Mouse (Mus musculus) hindbrain, embryonic 14.5 days (tissue): ENCODE measurements at regions not wholly inside any gene's neighbourhood (a gene's known extent, or its start where the extent isn't known, plus 50 kb on each side); places are given as distances from the start of the nearest gene placed in this dataset.
A peak's percentile ranks its signal among the peaks of the same experiment; 100 is the strongest.

Experiments
- ATAC-seq: fragments of 200-750 bp; cut with Nextera tagmentation; 2 replicates; pipeline ENCODE4 v1.8.0; 2017; ENCODE audit warnings: moderate number of reproducible peaks, mild to moderate bottlenecking, moderate TSS enrichment, moderate library complexity; ENCODE audit not compliant: low FRiP score
- DNase-seq: peaks from one replicate; pipeline ENCODE4 v3.0.0-alpha.2; 2015; ENCODE audit warnings: low spot score
- H3K27ac ChIP-seq: fragments of 300-500 bp; sonication (generic); 2 replicates; pipeline ENCODE4 v1.5.1; 2014; ENCODE audit warnings: mild to moderate bottlenecking, moderate library complexity
- H3K27me3 ChIP-seq: fragments of 300-500 bp; sonication (generic); 2 replicates; pipeline ENCODE4 v1.6.1; 2014; ENCODE audit warnings: mild to moderate bottlenecking, low read length, mixed read lengths; ENCODE audit not compliant: control insufficient read depth, insufficient read depth
- H3K36me3 ChIP-seq: fragments of 300-500 bp; sonication (generic); replicated peaks from 2 replicates; pipeline ENCODE4 v1.6.1; 2014; ENCODE audit not compliant: control insufficient read depth, insufficient read depth
- H3K4me1 ChIP-seq: fragments of 300-500 bp; sonication (generic); replicated peaks from 2 replicates; pipeline ENCODE4 v1.6.1; 2014; ENCODE audit warnings: antibody characterized with exemption, low read length, mixed read lengths; ENCODE audit not compliant: control insufficient read depth, insufficient read depth
- H3K4me2 ChIP-seq: fragments of 300-500 bp; sonication (generic); replicated peaks from 2 replicates; pipeline ENCODE4 v1.6.1; 2014; ENCODE audit warnings: mild to moderate bottlenecking, moderate library complexity
- H3K4me3 ChIP-seq: fragments of 300-500 bp; sonication (generic); replicated peaks from 2 replicates; pipeline ENCODE4 v1.5.1; 2014; ENCODE audit warnings: mild to moderate bottlenecking, low read length
- H3K9ac ChIP-seq: fragments of 300-500 bp; sonication (generic); 2 replicates; pipeline ENCODE4 v1.6.1; 2014
- H3K9me3 ChIP-seq: fragments of 300-500 bp; sonication (generic); 2 replicates; pipeline ENCODE4 v1.6.1; 2016; ENCODE audit warnings: low read length; ENCODE audit not compliant: control insufficient read depth
- WGBS: fragments of 180-500 bp; shearing (Covaris S2); extraction: QIAGEN DNeasy Blood & Tissue Kit; methylation state at CpG from one replicate; pipeline ENCODE4 v1.1.7; 2014; 5-methylcytosine and 5-hydroxymethylcytosine counted together

- Histone ChIP-seq H3K9me3 (no peaks in the 10 kb centered on the region), H3K4me1 (no peaks in the 10 kb centered on the region), H3K27me3 (no peaks in the 10 kb centered on the region), H3K4me2 (no peak overlapping the region), H3K27ac (no peak overlapping the region), H3K4me3 (no peak overlapping the region), H3K9ac (no peak overlapping the region), H3K36me3 (no peaks in the 10 kb centered on the region)
- 91% methylated on average over 2 of the region's 2 CpGs for WGBS
- DNase-seq (no peak), ATAC-seq (no peak)
Observed at GRCm38 (mm10) chr13:116028583-116028982, 280.9 kb downstream of the Isl1 start.

GRCm38 (mm10) chr13:116027147-116027546 is 282.3 kb downstream of the Isl1 start:
- H3K27me3 ChIP-seq, result no peaks in the 10 kb centered on the region
- H3K27ac ChIP-seq, result no peak overlapping the region
- H3K36me3 ChIP-seq, result no peaks in the 10 kb centered on the region
- no peaks in the 10 kb centered on the region for H3K9me3 ChIP-seq
- H3K4me3 ChIP-seq, result no peak overlapping the region
- DNase-seq (no peak), ATAC-seq (no peak)
- no peaks in the 10 kb centered on the region for H3K4me1 ChIP-seq
- WGBS, result 86% methylated on average over 2 of the region's 2 CpGs
- H3K4me2 ChIP-seq, result no peak overlapping the region
- no peak overlapping the region for H3K9ac ChIP-seq

GRCm38 (mm10) chr13:116017886-116018285 is 291.6 kb downstream of the Isl1 start:
- ATAC-seq, result no peak
- H3K27ac ChIP-seq, result no peak overlapping the region
- H3K36me3 ChIP-seq, result no peaks in the 10 kb centered on the region
- WGBS, result 76% methylated on average over 5 of the region's 5 CpGs
- no peaks in the 10 kb centered on the region for H3K4me1 ChIP-seq
- H3K27me3 ChIP-seq, result no peaks in the 10 kb centered on the region
- H3K4me3 ChIP-seq, result no peak overlapping the region
- H3K9ac ChIP-seq, result no peak overlapping the region
- DNase-seq, result no peak
- no peaks in the 10 kb centered on the region for H3K9me3 ChIP-seq
- no peak overlapping the region for H3K4me2 ChIP-seq

GRCm38 (mm10) chr13:116003733-116004132 is 305.8 kb downstream of the Isl1 start:
- no peaks in the 10 kb centered on the region for H3K27me3 ChIP-seq
- H3K36me3 ChIP-seq, result no peaks in the 10 kb centered on the region
- H3K9ac ChIP-seq, result no peak overlapping the region
- H3K9me3 ChIP-seq, result no peaks in the 10 kb centered on the region
- no peak overlapping the region for H3K4me3 ChIP-seq
- DNase-seq (no peak), ATAC-seq (no peak)
- H3K4me2 ChIP-seq, result no peak overlapping the region
- H3K4me1 ChIP-seq, result no peaks in the 10 kb centered on the region
- 74% methylated on average over 1 of the region's 1 CpGs for WGBS
- H3K27ac ChIP-seq, result no peak overlapping the region

GRCm38 (mm10) chr13:116002391-116002899 is 307.0 kb downstream of the Isl1 start:
- DNase-seq, result peak; percentile 73
- no peaks in the 10 kb centered on the region for H3K4me1 ChIP-seq
- H3K36me3 ChIP-seq, result no peaks in the 10 kb centered on the region
- no peaks in the 10 kb centered on the region for H3K9me3 ChIP-seq
- ATAC-seq, result no peak
- no peak overlapping the region for H3K27ac ChIP-seq
- 46% methylated on average over 4 of the region's 4 CpGs for WGBS
- no peak overlapping the region for H3K9ac ChIP-seq
- H3K4me2 ChIP-seq, result no peak overlapping the region
- H3K27me3 ChIP-seq, result no peaks in the 10 kb centered on the region
- H3K4me3 ChIP-seq, result no peak overlapping the region

- no peaks in the 10 kb centered on the region for H3K9me3 ChIP-seq
- H3K27ac ChIP-seq, result no peak overlapping the region
- ATAC-seq, result no peak
- no peak overlapping the region for H3K4me3 ChIP-seq
- WGBS, result 71% methylated on average over 3 of the region's 3 CpGs
- H3K4me1 ChIP-seq, result no peaks in the 10 kb centered on the region
- H3K27me3 ChIP-seq, result no peaks in the 10 kb centered on the region
- no peaks in the 10 kb centered on the region for H3K36me3 ChIP-seq
- H3K9ac ChIP-seq, result no peak overlapping the region
- no peak overlapping the region for H3K4me2 ChIP-seq
- no peak for DNase-seq
Observed at GRCm38 (mm10) chr13:115990591-115990990, 318.9 kb downstream of the Isl1 start.

GRCm38 (mm10) chr13:115989091-115989490 is 320.4 kb downstream of the Isl1 start:
- H3K9ac ChIP-seq, result no peak overlapping the region

GRCm38 (mm10) chr13:115986282-115986681 is 323.2 kb downstream of the Isl1 start:
- ATAC-seq (no peak), DNase-seq (no peak)
- WGBS, result over 99% methylated on average over 2 of the region's 2 CpGs
- no peak overlapping the region for H3K4me2 ChIP-seq
- no peaks in the 10 kb centered on the region for H3K36me3 ChIP-seq
- H3K9me3 ChIP-seq, result no peaks in the 10 kb centered on the region
- no peak overlapping the region for H3K9ac ChIP-seq
- H3K4me3 ChIP-seq, result no peak overlapping the region
- no peaks in the 10 kb centered on the region for H3K4me1 ChIP-seq
- no peak overlapping the region for H3K27ac ChIP-seq
- H3K27me3 ChIP-seq, result no peaks in the 10 kb centered on the region

More at GRCm38 (mm10) chr13:115989091-115989490, 320.4 kb downstream of the Isl1 start:
- Histone ChIP-seq H3K4me2 (no peak overlapping the region), H3K27me3 (no peaks in the 10 kb centered on the region), H3K27ac (no peak overlapping the region), H3K4me3 (no peak overlapping the region), H3K4me1 (no peaks in the 10 kb centered on the region), H3K36me3 (no peaks in the 10 kb centered on the region), H3K9me3 (no peaks in the 10 kb centered on the region)
- DNase-seq (no peak), ATAC-seq (no peak)

- ATAC-seq (no peak), DNase-seq (no peak)
- H3K27me3 ChIP-seq, result no peaks in the 10 kb centered on the region
- H3K9me3 ChIP-seq, result no peaks in the 10 kb centered on the region
- H3K9ac ChIP-seq, result no peak overlapping the region
- H3K4me3 ChIP-seq, result no peak overlapping the region
- H3K27ac ChIP-seq, result no peak overlapping the region
- 96% methylated on average over 3 of the region's 3 CpGs for WGBS
- no peaks in the 10 kb centered on the region for H3K36me3 ChIP-seq
- no peak overlapping the region for H3K4me2 ChIP-seq
- H3K4me1 ChIP-seq, result no peaks in the 10 kb centered on the region
Observed at GRCm38 (mm10) chr13:115985715-115986114, 323.8 kb downstream of the Isl1 start.

- WGBS, result 33% methylated on average over 3 of the region's 3 CpGs
- no peaks in the 10 kb centered on the region for H3K27me3 ChIP-seq
- no peaks in the 10 kb centered on the region for H3K36me3 ChIP-seq
- no peak overlapping the region for H3K27ac ChIP-seq
- no peak overlapping the region for H3K4me2 ChIP-seq
- DNase-seq, result no peak
- H3K4me1 ChIP-seq, result peaks cover 5% of the 10 kb centered on the region; the same call in 1 of the 2 replicates
- H3K9me3 ChIP-seq, result no peaks in the 10 kb centered on the region
- no peak overlapping the region for H3K9ac ChIP-seq
- no peak for ATAC-seq
- H3K4me3 ChIP-seq, result no peak overlapping the region
Observed at GRCm38 (mm10) chr13:115977890-115978203, 331.6 kb downstream of the Isl1 start.
